Mouse (Mus musculus): Measurements from ENCODE around the gene Kcnd3.

Kcnd3 gene

DNA sequence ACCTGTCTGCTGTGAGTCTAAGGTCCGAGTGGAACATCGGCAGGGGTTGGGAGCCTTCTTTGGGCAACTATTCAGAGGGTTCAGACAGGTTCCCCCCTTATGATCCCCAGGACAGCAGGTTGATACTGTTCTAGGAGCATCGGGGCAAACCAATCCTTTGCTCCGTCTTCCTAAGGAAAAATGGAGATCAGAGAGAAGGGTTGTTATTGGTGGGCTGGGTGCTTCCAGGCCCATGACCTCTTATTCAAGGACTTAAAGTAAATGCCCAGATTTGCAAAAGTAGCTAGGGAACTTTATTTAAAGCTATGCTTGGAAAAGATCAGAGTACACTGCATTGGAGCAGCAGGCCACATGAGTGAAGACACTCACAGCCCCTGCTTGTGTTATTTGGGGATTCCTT lies 69.5 kb downstream of the Kcnd3 start:
- DNase-seq (ENCODE audit: low spot score in 2 of 2): no peak

DNA sequence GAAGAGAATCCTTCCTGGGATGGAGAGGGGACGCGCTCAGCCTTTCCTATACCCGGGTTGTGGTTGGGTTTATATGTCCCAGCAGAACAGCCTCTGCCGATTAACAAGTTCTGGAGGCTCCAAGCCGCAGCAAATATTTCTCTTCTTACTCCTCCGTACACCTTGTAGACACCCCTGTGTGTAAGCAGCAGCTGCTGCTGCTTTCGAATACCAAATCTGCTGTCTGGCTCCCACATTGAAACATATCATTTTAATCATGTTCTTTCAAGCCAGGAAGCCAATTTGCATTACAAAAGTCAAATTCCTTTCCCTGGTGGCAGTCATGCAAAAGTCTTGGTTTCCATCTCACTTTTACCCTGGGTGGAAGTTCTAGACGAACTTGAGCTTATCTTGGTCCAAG lies 76.7 kb downstream of the Kcnd3 start:
- no peak for DNase-seq (ENCODE audit: low spot score in 2 of 2)

DNA sequence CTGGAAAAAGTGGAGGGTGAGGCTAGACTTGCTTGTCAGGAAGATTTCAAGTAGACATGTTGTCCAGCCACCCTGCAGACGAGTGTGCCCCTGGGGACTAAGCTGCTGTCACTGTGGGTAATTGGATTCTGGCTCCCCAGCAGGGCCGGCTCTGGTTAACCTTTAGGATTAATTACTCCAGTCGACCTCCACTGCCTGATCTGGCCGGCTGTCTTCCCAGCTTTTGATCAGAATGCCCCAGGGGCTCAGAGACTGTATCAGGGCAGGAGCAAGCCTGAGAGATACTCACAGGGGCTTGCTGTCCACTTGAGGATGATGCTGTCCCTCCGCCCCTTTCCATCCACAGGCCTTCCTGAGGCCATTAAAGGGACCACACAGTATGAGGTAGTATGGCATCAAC lies 77.6 kb downstream of the Kcnd3 start:
- DNase-seq (ENCODE audit: low spot score in 2 of 2): no peak

DNA sequence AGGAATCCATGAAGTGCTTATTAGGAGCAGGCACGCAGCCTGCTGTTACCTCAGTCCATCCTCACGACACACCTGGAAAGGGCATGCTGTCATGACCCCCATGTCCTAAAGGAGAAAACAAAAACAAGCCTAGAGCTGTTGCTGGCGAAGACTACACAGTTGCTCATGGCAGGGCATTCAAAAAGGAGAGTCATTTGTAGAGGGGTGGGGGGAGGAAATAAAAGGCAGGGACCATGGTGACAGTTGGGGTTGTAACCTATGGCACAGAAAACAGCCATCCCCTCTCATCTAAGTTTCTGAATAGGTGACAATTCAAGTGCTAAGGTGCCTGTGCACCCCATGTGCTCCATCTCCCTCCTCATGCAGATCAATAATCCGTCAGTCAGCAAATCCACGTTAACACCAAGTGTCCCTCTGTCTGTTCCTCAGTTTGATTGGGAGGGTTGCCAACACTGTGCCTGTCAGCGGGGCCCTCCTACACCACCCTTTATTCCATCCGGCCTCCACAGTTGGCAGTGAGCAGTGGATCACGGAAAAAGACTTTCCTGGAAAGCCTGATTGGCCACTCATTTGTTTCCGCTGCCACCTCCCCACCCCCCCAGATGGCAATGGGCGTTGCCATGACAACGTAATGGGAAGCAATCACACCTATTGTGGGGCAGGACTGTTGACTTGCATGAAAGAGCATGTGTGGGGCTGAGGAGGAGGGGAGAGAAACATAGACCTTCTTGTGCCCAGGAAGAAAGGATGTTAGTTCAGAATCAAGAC lies 78.4 kb downstream of the Kcnd3 start:
- no peak for DNase-seq (ENCODE audit: low spot score in 2 of 2)

DNA sequence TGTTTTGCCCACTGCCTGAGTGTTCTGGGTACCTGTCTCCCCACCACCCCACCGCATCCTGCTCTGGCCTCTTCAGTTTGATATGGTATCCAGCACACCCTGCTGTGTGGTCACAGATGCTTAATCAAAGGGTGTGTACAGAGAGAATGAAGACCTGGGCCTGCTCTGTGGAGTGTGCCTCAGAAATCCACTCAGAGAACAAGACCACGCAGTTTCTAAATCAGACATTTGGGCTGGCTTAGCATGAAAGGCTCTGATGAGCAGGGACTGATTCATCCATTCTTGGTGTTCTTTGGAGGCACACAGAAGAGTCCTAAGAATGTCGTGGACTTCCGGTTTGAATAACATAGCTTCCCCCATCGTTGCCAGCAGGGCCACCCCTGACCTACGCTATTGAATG lies 86.3 kb downstream of the Kcnd3 start:
- no peak for DNase-seq (ENCODE audit: low spot score in 2 of 2)

DNA sequence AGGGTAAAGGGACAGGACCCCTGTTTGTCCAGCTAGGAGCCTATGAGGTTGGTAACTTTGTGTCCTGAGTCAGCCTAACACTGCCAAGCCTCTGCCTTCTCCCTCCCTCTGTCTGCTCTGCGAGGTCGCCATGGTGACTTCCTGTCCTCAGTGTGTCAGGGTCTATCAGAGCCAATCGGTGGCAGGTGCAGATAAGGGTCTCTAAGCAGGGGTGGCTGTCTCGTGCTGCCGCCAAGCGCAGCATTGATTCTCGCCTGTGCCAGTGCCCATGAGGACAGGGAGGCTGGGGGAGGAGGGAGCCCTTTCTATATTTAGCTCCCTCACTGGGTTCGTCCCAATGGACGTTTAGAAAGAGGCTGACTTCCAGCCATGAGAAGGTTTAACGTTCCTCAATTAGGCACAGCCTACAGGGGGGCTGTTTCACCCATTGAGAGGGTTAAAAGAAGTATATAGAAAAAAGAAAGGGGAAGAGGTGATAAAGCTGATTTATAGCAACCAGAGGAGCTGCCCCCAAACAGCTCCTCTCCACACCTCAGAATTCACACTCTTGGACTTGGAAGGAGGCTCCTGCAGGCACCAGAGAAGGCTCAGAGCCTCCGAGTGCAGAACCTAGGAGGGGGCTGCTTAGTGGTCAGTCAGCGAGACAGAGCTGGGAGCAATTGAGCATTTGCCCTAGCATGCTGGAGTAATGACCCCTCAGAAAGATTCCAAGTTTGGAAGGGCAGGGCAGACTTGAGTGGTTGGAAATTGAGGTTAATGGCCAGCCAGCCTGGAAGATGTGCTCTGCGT lies 86.9 kb downstream of the Kcnd3 start:
- DNase-seq (ENCODE audit: low spot score in 2 of 2): no peak

DNA sequence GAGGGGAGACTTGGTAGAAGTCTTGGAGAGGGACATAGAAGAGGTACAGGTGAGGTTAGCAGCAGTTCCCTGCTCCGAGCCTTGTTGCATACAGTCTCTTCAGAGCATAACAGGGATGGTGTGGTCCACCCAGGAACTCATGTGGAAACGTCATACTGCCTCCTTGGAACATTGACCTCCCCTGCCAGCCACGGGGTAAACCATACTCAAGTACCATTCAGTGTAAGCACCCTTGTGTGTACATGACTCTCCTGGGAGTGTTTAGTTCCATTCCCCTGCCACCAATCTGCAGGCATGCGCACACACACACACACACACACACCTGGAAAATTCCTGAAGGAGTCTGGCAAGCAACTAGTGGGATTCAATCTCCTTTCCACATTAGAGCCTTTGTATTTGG lies 90.6 kb downstream of the Kcnd3 start:
- no peak for DNase-seq (ENCODE audit: low spot score in 2 of 2)

DNA sequence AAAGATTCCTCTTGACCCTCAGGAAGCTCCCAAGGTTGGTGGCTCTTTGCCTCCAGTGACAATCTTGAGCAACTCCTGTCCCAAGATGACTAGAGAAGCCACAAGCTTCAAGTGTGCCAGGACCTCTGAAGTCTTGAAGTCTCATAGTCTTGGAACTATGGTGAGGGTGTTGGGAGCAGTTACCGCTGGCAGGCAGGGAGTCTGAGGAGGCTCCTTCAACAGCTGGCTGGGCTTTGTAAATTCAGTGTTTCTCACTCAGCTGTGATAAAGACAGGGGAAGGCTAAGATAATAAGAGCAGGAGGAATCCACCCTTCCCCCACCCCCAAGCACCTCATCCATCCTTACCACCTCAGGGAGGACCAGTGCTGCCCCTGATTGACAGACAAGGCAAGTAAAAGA lies 92.0 kb downstream of the Kcnd3 start:
- no peak for DNase-seq (ENCODE audit: low spot score in 2 of 2)

DNA sequence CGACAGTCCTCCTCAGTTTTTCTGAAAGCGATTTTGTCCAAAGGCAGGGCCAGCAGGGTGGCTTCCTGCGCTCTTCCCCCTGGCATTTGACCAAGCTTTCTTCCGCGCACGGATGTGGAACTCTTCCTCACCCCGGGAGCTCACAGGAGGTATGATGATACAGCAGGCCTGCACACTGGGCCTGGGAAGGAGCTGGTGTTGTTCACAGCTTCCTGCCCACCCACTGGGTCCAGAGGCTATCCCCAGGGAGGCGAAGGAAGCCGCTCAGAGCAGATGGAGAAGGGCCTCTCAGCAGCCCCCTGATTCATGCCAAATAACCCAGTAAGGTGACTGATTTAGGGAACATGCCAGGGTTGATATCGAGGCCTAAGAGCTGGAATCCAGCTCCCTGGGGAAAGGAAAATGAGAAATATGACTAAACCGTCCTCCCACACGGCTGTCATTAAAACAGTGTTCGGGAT lies 94.5 kb downstream of the Kcnd3 start:
- DNase-seq (ENCODE audit: low spot score in 2 of 2): no peak

DNA sequence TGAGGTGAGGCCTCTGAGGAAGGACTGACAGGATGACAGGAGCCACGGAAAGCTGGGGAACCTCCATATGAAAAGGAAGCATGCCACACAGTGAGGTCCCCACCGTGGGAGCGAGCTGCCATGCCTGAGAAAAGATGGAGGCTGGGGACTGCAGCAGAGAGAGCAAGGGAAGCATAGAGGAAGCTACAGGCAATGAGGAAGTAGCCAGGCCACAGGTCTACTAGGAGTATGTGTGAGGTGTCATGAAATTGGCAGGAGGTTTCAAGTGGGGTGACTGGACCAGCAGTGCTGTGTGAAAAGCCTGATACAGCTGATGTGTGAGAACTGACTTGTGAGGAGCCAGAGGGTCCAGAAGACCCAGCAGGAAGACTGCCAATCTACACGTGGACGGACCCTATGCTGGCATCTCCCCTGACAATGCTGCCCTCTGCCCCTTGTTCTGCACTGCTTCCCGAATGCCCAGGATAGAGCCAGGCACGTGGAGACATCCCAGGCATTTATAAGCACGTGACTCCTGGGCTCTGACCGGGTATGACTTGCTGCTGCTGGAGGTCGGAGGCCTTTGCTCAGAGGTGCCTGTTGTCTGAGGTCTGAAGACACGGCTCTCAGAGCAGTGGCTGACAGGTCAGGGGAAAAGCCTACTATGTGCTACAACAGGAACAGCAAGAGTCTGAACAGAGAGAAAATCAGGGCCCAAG lies 96.1 kb downstream of the Kcnd3 start:
- DNase-seq (ENCODE audit: low spot score in 2 of 2): no peak

DNA sequence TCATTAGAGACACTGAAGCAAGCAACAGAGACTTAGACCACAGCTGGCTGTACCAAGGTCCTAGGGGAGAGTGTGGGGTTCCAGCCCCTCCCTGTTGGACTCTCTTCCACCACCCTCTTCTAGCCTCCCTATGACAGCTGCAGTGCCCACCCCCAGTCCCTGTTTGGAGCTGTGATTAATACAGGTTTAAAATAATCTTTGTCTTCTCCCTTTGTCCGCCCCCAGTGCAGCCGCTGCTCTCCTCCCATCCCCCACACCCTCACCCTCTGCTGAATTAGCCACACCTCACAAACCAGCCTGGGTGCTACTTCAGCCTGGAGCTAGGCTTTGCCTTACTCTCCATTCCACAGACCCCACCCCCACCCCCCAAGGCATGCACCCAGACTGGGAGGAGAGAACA lies 107.3 kb downstream of the Kcnd3 start:
- DNase-seq (ENCODE audit: low spot score in 2 of 2): no peak

DNA sequence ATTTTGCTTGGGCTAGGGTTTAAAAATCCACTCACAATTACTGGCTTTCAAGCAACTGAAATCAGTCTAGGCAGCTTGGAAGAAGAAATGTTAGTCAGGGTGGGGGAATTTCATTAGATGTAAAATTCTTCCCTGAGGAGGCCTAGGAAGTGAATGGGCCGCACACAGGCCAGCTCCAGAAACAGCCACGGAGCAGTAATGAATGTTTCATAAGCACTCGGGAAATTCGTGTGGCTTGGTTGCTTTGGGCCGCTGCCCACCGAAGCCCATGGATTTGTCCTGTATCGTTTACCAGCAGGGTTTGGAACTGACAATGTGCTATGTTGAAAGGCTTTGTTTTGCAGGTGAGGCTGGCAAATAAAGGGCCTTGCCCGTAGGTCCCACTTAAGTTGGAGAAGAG lies 114.8 kb downstream of the Kcnd3 start:
- DNase-seq (ENCODE audit: low spot score in 2 of 2): no peak

DNA sequence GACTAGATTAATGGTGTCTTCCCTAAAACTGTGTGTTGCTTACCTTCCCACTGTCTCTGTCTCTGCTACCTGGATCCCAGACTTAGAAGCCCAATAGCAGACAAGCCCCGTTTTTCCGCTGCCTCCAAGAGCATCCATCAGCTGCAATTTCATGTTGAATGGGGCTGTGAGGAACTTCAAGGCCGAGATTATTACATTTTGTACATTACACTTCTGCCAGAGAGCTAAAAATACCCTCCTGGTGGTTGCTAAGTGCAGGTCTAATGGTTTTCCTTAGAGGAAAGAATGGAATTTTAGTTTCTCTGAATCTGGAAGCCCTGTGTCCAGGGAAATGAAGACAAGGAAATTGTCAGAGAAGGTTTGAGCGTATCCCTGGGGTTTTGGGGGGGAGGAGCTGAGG lies 115.3 kb downstream of the Kcnd3 start:
- no peak for DNase-seq (ENCODE audit: low spot score in 2 of 2)

DNA sequence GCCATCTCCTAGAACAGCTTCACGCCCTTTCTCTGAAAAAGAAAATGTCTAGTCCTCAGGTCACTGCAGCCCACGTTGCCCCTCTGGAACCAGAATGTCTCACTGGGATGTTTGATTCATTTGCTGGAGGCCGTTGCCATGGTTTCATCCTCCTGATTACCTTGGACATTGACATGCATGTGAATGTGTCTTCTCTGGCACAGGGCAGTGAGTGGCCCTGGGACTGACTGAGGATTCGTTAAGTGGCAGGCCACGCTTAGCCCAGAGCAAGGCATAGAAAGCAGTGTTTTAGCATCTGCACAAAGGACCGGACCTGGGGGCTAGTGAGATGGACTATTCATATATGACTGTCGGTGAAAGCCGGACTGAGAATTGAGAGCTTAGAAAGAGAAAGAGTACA lies 116.3 kb downstream of the Kcnd3 start:
- DNase-seq (ENCODE audit: low spot score in 2 of 2): no peak

DNA sequence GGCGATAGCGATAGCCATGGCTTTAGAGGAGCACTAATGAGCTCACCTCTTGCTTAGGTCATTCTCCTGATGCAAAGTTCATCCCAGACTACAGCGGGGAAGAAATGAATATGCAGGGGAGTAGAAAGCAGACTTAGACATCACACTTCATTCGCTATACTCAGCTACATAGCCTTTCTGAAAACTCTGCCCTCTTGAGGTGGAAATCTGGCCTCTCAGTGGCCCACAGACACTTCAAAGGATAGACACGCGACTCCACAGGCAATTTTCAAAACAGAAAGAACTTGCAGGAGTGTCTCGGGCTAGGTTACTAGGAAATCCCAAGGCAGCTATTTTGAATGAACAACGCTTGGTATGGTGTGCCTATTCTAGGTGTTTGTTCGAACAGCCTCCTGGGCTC lies 116.7 kb downstream of the Kcnd3 start:
- no peak for DNase-seq (ENCODE audit: low spot score in 2 of 2)

DNA sequence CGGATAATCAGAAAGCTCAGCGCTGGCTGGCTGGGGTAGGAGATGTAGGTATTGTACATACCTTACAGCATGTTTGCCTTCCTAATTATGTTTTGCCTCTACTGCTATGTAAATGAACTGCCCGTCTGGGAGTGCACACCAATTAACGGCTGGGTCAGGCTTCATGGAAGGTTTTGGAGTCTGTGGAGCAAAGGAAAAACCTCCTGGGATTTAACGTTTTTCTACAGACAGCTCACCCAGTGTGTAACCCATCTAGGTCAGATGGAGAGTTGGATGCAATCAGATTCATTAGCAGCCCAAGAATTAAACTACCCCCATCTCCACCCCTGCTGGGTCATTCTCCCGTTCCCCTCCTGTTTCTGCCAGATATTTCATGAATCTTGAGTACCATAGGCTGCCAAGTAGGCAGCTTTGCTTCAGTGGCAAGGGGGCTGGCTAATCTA lies 117.2 kb downstream of the Kcnd3 start:
- no peak for DNase-seq (ENCODE audit: low spot score in 2 of 2)

DNA sequence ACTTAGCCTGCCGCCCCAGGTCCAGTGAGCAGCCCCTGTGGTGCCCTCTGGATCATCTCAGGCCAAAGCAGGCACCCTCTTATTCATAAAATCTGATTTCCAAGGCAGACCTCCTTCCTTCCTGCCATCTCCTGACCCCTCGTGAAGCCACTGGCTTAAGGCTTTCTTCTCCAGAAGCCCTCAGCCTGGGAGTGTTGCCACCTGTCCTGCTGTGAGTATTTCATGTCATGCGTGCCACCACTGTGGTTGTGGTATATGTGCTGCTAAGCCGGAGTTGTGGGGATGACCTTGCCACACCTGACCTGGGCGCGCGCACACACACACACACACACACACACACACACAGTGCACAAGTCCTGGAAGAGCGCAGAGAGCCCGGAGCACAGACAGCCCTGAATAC lies 117.8 kb downstream of the Kcnd3 start:
- no peak for DNase-seq (ENCODE audit: low spot score in 2 of 2)

DNA sequence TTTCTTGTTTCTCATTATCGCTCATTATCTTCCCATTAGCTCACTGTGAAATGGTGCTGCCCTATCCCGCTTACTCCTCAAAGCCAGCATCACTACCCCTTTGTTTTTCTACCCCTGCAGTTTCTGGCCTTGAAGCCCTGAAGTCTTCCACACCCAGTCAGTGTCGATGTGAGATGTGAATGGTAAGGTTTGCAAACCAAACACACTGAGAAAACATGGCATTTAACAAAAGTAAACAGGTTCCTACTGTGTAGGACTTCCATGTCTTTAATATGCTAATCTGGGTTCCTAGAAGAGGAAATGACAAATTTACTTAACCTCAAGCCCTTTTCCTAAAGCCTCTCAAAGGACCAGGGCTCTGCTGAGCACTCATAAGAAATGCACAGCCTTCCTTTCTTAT lies 118.7 kb downstream of the Kcnd3 start:
- no peak for DNase-seq (ENCODE audit: low spot score in 2 of 2)

DNA sequence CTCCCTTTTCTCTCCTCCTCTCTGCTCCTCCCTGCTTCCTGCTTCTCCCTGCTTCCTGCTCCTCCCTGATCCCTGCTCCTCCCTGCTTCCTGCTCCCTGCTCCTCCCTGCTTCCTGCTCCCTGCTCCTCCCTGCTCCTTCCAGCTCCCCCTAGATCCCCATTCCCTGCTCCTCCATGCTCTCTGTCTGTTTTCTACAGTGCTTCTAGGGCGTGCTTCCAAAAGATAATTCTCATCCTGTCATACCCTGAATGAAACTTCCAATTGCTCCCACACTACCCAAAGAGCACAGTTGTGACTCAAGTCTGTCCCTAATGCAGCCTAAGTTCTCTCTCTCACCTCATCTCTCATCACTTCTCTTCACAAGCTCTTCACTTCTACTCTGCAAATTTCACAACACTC lies 119.8 kb downstream of the Kcnd3 start:
- DNase-seq (ENCODE audit: low spot score in 2 of 2): no peak

DNA sequence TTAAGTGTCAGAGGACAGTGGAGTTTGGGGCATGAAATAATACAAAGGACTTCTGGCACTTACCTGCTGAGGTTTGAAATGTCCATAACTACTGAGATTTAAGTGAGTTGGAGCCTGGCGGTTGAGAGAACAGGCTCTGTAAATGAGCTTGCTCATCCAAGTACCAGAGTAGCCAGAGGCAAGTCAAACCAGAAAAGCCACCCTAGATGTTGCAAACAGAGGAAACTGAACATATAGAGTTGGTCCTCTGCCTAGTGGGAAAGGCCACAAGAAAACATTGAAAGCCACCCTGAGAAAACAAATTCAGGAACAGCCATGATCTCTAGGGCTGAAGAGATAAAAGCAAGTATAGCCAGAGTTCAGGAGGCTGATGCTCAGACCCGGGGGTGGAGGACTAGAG lies 121.0 kb downstream of the Kcnd3 start:
- no peak for DNase-seq (ENCODE audit: low spot score in 2 of 2)

DNA sequence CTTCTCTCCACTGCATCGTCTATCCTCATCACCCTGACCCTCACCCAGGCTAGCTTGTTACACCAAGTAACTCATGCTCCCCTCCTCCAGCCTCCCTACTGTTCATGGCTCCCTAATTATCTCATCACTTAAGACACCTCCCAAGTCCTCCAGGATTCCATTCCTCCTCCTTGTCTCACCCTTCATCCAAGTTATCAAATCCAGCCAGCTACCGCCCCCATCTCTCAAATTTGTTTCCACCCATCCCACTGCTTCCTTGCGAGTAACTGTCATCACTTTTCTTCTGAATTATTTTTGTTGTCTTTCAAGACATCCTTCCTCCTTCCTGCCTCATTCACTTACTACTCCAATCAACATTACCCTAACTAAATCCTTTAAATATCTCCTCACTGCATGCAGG lies 126.2 kb downstream of the Kcnd3 start:
- no peak for DNase-seq (ENCODE audit: low spot score in 2 of 2)

DNA sequence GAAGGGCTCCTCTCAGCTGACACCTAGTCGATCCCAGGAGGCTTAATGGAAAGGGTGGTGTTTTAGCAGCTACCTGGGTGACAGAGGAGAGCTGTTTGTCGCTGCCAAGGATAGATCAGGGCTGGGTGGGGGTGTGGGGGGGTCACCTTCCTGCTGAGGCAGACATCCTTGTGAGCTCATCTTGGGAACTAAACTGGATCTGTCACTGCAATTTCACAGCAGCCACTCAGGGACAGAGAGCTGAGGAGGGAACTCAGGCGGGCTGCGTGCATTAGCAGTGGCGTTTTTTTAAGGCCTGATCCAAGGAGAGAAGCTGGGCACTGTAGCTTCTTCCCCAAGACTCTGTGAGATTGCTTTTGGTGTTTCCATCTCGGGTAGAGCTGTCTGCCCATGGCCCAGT lies 129.0 kb downstream of the Kcnd3 start:
- no peak for DNase-seq (ENCODE audit: low spot score in 2 of 2)

DNA sequence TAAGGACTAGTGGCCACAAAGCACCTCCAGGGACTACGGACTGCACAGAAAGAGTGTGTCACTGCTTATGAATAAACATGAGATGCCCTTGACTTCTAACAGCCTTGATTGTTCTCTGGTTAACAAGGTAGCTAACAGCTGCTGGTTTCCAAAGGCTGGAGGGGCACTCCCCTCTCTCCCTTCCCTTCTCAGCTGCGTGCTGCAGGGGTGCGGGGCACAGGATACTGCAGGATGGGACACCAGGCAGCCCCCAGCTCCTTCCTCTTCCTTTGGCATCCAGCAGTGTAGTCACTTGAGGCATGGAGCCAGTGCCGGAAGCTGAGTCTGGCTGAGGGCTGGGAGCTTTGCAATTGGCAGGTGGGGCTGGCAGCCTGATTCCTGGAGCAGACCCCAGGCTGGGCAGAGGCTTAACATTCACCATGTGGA lies 133.6 kb downstream of the Kcnd3 start:
- no peak for DNase-seq (ENCODE audit: low spot score in 2 of 2)

Measured in spleen, postnatal 14 days (tissue).